Mouse (Mus musculus) leukemia stem cell, adult 10-12 weeks (primary cell): Measurements from ENCODE around the gene Myo15. TPM values are rescaled to one million over a fixed set of nuclear protein-coding genes. Genes with fewer than 3 reads are reported as not detected.

Experiments
- polyA plus RNA-seq: library from polyadenylated mRNA; stranded (reverse); fragments of >175 nt; gene quantifications from 2 replicates; pipeline ENCODE4 v1.2.3, GENCODE M21; 2012; ENCODE audit warnings: low replicate concordance

The Myo15 gene
- 0.03 and 0.11 TPM in 2 replicates for polyA plus RNA-seq

GRCm38 (mm10) chr11:60469039-60469438, at the start of gene Myo15:
Gene Myo15, plus strand, starts transcription at chr11:60469339.

GRCm38 (mm10) chr11:60454080-60454744, 14.9 kb upstream of the Myo15 start, which contains the start of gene Drg2:
Gene Drg2, plus strand, starts transcription at chr11:60454591.

GRCm38 (mm10) chr11:60536180-60536858, 67.2 kb downstream of the Myo15 start, which contains the start of gene Alkbh5:
Gene Alkbh5, plus strand, starts transcription at chr11:60536381.

Other genes with a start within 250 kb of the Myo15 start
- gene Srebf1, start 246.8 kb upstream of the Myo15 start, polyA plus RNA-seq, result 268 and 279 TPM in 2 replicates
- 6.5 and 25.6 TPM in 2 replicates for gene Tom1l2, start 116.4 kb upstream of the Myo15 start, polyA plus RNA-seq
- gene Drc3, start 116.0 kb upstream of the Myo15 start, polyA plus RNA-seq, result 0.18 TPM in 2 replicates
- gene Gid4, start 52.2 kb upstream of the Myo15 start, polyA plus RNA-seq, result 16.7 and 19.6 TPM in 2 replicates
- gene Atpaf2, start 50.9 kb upstream of the Myo15 start, polyA plus RNA-seq, result 35.1 and 68.8 TPM in 2 replicates
- 36.8 and 97.5 TPM in 2 replicates for gene Drg2, start 14.7 kb upstream of the Myo15 start, polyA plus RNA-seq
- 35.7 and 41.5 TPM in 2 replicates for gene Alkbh5, start 67.0 kb downstream of the Myo15 start, polyA plus RNA-seq
- 16.4 and 40.4 TPM in 2 replicates for gene Llgl1, start 230.4 kb downstream of the Myo15 start, polyA plus RNA-seq